Mouse (Mus musculus) lung, postnatal 0 days (tissue): ENCODE measurements around the gene Cd200r2. TPM values are rescaled to one million over a fixed set of nuclear protein-coding genes. Genes with fewer than 3 reads are reported as not detected.

ENCODE experiments used
- ATAC-seq: fragments of 200-750 bp; cut with Nextera tagmentation; 2 replicates; pipeline ENCODE4 v1.8.0; 2017; ENCODE audit warnings: moderate library complexity
- DNase-seq: peaks from one replicate; pipeline ENCODE4 v3.0.0-alpha.2; 2016; ENCODE audit warnings: low spot score
- H3K27ac ChIP-seq: fragments of 300-500 bp; sonication (generic); 2 replicates; pipeline ENCODE4 v1.5.1; 2014; ENCODE audit warnings: antibody characterized with exemption, mild to moderate bottlenecking, low read length, mixed read lengths
- H3K27me3 ChIP-seq: fragments of 300-500 bp; sonication (generic); replicated peaks from 2 replicates; pipeline ENCODE4 v1.6.1; 2014; ENCODE audit warnings: low read length, mixed read lengths; ENCODE audit not compliant: insufficient read depth
- H3K36me3 ChIP-seq: fragments of 300-500 bp; sonication (generic); 2 replicates; pipeline ENCODE4 v1.6.1; 2014; ENCODE audit warnings: low read length, mixed read lengths; ENCODE audit not compliant: insufficient read depth
- H3K4me1 ChIP-seq: fragments of 300-500 bp; sonication (generic); 2 replicates; pipeline ENCODE4 v1.6.1; 2014; ENCODE audit warnings: antibody characterized with exemption, low read depth, low read length, mixed read lengths; ENCODE audit not compliant: insufficient read depth
- H3K4me2 ChIP-seq: fragments of 300-500 bp; sonication (generic); replicated peaks from 2 replicates; pipeline ENCODE4 v1.6.1; 2014; ENCODE audit warnings: low read depth, mild to moderate bottlenecking, low read length, moderate library complexity, mixed read lengths
- H3K4me3 ChIP-seq: fragments of 300-500 bp; sonication (generic); 2 replicates; pipeline ENCODE4 v1.5.1; 2014; ENCODE audit warnings: low read depth, low read length
- H3K9ac ChIP-seq: fragments of 300-500 bp; sonication (generic); replicated peaks from 2 replicates; pipeline ENCODE4 v1.6.1; 2014; ENCODE audit warnings: low read depth, mild to moderate bottlenecking
- H3K9me3 ChIP-seq: fragments of 300-500 bp; sonication (generic); 2 replicates; pipeline ENCODE4 v1.6.1; 2016; ENCODE audit warnings: low read length, mixed read lengths
- CTCF ChIP-seq: IDR thresholded peaks from 2 replicates; pipeline ENCODE4 v1.5.1; 2016; ENCODE audit warnings: antibody characterized with exemption, mild to moderate bottlenecking
- EP300 ChIP-seq: IDR thresholded peaks from 2 replicates; pipeline ENCODE4 v1.6.1; 2016; ENCODE audit warnings: antibody characterized with exemption, mild to moderate bottlenecking, control low read depth
- WGBS: fragments of 180-500 bp; shearing (Covaris S2); extraction: QIAGEN DNeasy Blood & Tissue Kit; methylation state at CpG from one replicate; pipeline ENCODE4 v1.1.7; 2014; 5-methylcytosine and 5-hydroxymethylcytosine counted together
- polyA plus RNA-seq: library from polyadenylated mRNA; unstranded; fragments of >200 nt; fragmentation: Nextera tagmentation; extraction: Ambion mirVana; gene quantifications from 2 replicates; pipeline ENCODE4 v1.2.1, GENCODE M21; 2015

Cd200r2 gene
- polyA plus RNA-seq, 1 experiment from 2014 or later = not detected

- peaks cover 6% of the 10 kb centered on the region; the same call in 1 of the 2 replicates for H3K4me1 ChIP-seq
- H3K4me3 ChIP-seq = no peak overlapping the region
- ATAC-seq (no peak), DNase-seq (peak; percentile 52)
- TF ChIP-seq EP300 (no peak), CTCF (no peak)
- no peak overlapping the region for H3K4me2 ChIP-seq
- no peak overlapping the region for H3K27ac ChIP-seq
- 52% methylated on average over 2 of the region's 2 CpGs for WGBS
- H3K36me3 ChIP-seq = no peaks in the 10 kb centered on the region
- H3K27me3 ChIP-seq = no peaks in the 10 kb centered on the region
- H3K9ac ChIP-seq = no peak overlapping the region
- H3K9me3 ChIP-seq = no peaks in the 10 kb centered on the region
These were observed 95.9 kb downstream of the Cd200r2 start for GRCm38 (mm10) chr16:44962777-44963176.

GRCm38 (mm10) chr16:44964526-44965374 is 97.9 kb downstream of the Cd200r2 start:
- no peaks in the 10 kb centered on the region for H3K36me3 ChIP-seq
- H3K4me1 ChIP-seq = peaks cover 6% of the 10 kb centered on the region; the same call in 1 of the 2 replicates
- ATAC-seq = no peak
- no peak overlapping the region for H3K9ac ChIP-seq
- H3K27ac ChIP-seq = no peak overlapping the region
- H3K27me3 ChIP-seq = no peaks in the 10 kb centered on the region
- no peak for DNase-seq
- H3K9me3 ChIP-seq = no peaks in the 10 kb centered on the region
- 79% methylated on average over 6 of the region's 6 CpGs for WGBS
- no peak for TF ChIP-seq CTCF
- TF ChIP-seq EP300 = no peak
- no peak overlapping the region for H3K4me2 ChIP-seq
- H3K4me3 ChIP-seq = no peak overlapping the region

GRCm38 (mm10) chr16:44965428-44965827 is 98.5 kb downstream of the Cd200r2 start:
- Histone ChIP-seq H3K36me3 (no peaks in the 10 kb centered on the region), H3K9me3 (no peaks in the 10 kb centered on the region), H3K27ac (no peak overlapping the region), H3K27me3 (no peaks in the 10 kb centered on the region), H3K4me1 (peaks cover 6% of the 10 kb centered on the region; the same call in 1 of the 2 replicates), H3K9ac (no peak overlapping the region), H3K4me3 (no peak overlapping the region), H3K4me2 (no peak overlapping the region)
- TF ChIP-seq CTCF = no peak
- no peak for TF ChIP-seq EP300
- ATAC-seq (no peak), DNase-seq (no peak)
- 86% methylated on average over 8 of the region's 8 CpGs for WGBS

Other genes starting within 250 kb of the Cd200r2 start
- 3.6 and 3.7 TPM in 2 replicates for gene Nepro, start 142.8 kb upstream of the Cd200r2 start, polyA plus RNA-seq
- gene Gtpbp8, start 120.7 kb upstream of the Cd200r2 start, polyA plus RNA-seq = 17.2 and 19.5 TPM in 2 replicates
- 2.9 and 3.8 TPM in 2 replicates for gene Cd200r1, start 101.4 kb upstream of the Cd200r2 start, polyA plus RNA-seq
- 0.75 and 0.80 TPM in 2 replicates for gene Cd200r4, start 55.4 kb upstream of the Cd200r2 start, polyA plus RNA-seq
- gene Cd200r3, start 76.6 kb downstream of the Cd200r2 start, polyA plus RNA-seq = 0.87 and 0.92 TPM in 2 replicates
- 62.4 and 81.7 TPM in 2 replicates for gene Ccdc80, start 226.3 kb downstream of the Cd200r2 start, polyA plus RNA-seq